Mouse (Mus musculus): Measurements from ENCODE around the gene Sf3a1.
A peak's percentile ranks its signal among the peaks of the same experiment; 100 is the strongest.

Sf3a1 gene

DNA sequence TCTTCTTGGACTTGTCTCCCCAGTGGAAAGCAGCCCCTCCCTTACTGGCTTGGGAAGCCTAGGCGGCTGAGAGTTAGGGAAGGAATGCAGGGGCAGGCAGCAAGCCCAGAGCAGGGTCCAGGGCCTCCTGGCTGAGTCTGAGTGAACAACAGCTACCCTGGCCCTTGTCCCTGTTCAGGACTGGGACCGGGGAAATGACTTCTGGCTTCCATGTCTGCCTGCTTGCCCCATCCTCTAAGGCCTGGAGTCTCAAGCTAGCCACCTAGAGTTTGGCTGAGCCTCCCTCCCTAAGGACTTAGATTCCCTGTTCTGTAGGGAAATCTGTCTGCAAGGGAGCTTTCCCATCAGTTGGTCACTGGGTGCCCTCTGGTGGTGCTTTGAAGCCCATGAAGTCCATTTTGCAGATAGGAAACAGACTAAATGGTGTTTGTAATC is 59.2 kb downstream of the Sf3a1 start:
- no peak for DNase-seq

- DNase-seq = no peak
These were observed 59.8 kb downstream of the Sf3a1 start for GRCm38 (mm10) chr11:4219908-4220307.

GRCm38 (mm10) chr11:4220443-4221400 is 60.6 kb downstream of the Sf3a1 start:
- peak; percentile 55 to 65 for DNase-seq

DNA sequence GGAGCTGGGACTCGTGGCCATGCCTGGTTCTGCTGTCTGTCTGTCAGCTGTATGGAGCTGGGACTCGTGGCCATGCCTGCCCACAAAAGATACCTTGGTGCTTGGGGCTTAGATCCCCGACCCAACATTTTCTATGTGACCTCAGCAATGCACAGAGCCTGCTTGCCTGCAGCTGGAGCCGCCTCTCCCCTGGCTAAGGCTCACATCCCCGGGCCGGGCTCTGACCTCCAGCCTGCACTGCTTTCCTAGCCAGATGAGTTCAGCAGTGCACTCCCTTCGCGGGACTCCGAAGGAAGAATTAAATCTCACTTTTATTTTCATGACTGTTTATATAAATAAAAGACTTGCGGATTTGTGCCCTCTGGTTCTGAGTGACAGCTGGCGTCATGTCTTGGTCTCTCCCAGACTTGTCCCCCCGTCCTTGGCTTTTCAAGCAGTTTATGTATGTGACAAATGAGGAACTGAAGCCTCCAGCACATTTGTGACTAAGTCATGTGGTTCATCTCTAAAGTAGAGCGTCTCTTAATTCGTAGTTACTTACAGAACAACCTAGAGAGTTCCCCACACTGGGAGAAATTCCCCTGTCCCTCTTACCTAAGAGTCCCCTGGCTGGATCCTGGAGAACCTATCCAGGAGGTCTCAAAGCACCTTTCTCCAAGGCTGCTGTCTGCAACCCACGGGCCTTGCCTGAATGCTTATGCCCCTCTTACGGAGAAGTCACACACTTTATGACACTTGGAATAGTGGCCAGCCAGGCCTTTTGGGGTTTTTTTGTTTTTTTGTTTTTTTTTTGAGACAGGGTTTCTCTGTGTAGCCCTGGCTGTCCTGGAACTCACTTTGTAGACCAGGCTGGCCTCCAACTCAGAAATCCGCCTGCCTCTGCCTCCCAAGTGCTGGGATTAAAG is 62.1 kb downstream of the Sf3a1 start:
- no peak for DNase-seq

- no peak for DNase-seq
These were observed 63.4 kb downstream of the Sf3a1 start for GRCm38 (mm10) chr11:4223393-4224188.

GRCm38 (mm10) chr11:4224223-4224622 is 64.1 kb downstream of the Sf3a1 start:
- DNase-seq = no peak

DNA sequence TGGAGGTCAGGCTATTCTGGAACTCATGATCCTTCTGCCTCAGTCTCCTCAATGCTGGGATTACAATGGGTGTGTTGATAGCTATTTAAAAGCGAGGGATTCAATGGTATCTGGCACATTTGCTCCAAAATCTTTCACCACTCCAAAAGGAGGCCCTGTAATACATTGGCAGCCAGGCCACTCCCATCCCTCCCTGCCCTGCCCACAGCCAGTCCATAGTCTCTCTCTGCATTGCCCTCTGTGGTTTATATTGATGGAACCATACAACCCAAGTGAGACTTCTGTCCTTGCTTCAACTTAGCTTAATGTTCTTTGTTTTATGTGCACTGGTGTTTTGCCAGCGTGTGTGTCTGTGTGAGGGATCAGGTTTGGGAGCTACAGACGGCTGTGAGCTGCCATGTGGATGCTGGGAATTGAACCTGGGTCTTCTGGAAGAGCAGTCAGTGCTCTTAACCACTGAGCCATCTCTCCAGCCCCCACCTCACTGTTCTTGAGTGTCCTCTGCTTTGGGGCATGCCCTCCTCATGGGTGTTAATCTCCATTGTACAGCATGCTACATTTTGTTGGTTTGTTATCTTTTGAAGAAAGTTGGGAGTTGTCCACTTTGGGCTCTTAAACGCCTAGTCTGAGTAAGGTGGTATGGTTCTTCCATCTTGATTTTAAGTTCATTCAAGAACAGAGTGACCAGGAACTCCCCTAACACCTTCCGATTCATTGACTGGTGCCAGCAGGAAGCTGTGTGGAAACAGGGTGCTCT is 66.6 kb downstream of the Sf3a1 start:
- no peak for DNase-seq

DNA sequence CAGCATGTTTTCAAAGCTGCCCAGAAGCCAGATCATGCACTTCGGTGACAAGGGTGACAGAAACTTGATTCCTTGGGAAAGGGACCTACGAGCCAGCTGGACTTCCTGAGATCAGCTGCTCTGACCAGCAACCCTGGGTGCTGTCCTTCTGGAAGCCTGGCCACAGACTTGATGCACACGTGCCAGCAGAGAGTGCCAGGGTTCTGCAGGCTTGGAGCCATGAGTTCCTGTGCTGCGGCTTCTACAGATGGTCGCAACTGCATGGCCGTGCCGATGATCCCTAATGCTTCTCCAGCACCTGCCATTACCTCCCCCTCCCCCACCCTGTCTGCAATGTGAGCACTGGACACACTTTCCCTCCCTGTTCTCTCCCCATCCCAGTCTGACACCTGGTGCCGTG is 68.3 kb downstream of the Sf3a1 start:
- DNase-seq = no peak

- no peak for DNase-seq
These were observed 69.7 kb downstream of the Sf3a1 start for GRCm38 (mm10) chr11:4229841-4230240.

DNA sequence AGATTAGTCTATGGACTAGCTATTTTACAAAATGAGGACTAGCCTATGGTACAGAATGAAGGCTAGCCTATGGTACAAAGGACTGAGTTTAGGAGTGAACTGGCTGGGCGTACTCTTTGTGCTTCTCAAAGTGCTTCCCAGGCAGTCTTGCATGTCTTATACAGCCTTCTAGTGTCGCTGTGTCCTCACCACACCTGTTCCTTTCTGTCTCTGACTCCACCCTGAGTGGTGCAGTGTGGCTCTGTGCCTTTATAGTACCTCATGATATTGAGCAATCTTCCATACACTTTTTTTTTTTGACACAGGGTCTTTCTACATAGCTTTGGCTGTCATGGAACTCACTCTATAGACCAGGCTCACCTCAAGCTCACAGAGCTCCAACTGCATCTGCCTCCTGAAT is 71.3 kb downstream of the Sf3a1 start:
- no peak for DNase-seq

Data from thymus, adult 18-20 months (tissue).